Mouse (Mus musculus): ENCODE measurements around the gene Siah3.

GRCm38 (mm10) chr14:75527464-75528190, 71.8 kb downstream of the Siah3 start:
- no peak for TF ChIP-seq CTCF (IDR thresholded peaks at IDR 0.05; ENCODE audit: extremely low read depth, insufficient read depth, insufficient read length, insufficient replicate concordance)
- no peak for TF ChIP-seq POLR2A (IDR thresholded peaks at IDR 0.05; ENCODE audit: low read depth, low read length)

Data from spleen, adult 2 months (tissue).